In the genomic region with DNA sequence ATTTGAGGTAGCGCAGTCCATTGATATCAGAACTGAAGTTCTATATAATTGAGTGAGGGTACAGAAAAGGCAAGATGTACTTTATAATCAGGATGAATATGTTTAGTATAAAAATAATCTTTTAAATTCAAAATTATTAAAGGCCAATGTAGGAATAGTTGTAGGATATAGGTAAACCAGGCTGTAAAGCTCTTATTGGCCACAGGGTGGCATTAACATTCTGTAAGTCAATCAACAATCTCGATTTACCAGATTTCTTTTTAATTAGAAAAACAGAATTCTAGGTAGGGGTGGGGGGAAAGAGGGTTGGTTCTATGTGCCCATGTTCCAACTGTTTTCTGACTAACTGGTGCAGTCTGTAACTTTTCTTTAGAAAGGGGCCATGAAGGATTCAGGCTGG, we compare ENCODE assay signal across 24 mouse cellular contexts. TPM values are rescaled to one million over a fixed set of nuclear protein-coding genes. Genes with fewer than 3 reads are reported as not detected.
A peak's percentile ranks its signal among the peaks of the same experiment; 100 is the strongest.
DNase-seq lines count a peak whose midpoint lies in the region; ATAC-seq and TF ChIP-seq lines count a peak whose summit lies in the region.
"Had no signal": no experiment of that assay in that cellular context is flagged by ENCODE, and none has a peak within 500 bp of the region (broad histone marks: within the 10 kb centered on the region; RNA-seq: fewer than 3 reads in every experiment).

No protein-coding gene starts in this region.

- peak; percentile 18; the same call in 1 of the 2 replicates for TF ChIP-seq CTCF in gastrocnemius, adult 2 months (IDR thresholded peaks at IDR 0.05)
- TF ChIP-seq CTCF in liver, postnatal 0 days (IDR thresholded peaks at IDR 0.05; ENCODE audit: low read depth): 0 out of 2 replicates have a peak, but pooled peaks have one; percentile 16
- peak; percentile 32 for TF ChIP-seq CTCF in E14TG2a.4 (conservative IDR thresholded peaks at IDR 0.05; ENCODE audit: low read length)

- DNase-seq in gastrocnemius, adult 2 months: no peak
- DNase-seq in gastrocnemius, postnatal 36 days: no peak
- DNase-seq in liver, postnatal 0 days: no peak
- no peak for DNase-seq in liver
- DNase-seq in spleen, adult 18-20 months: no peak
- DNase-seq in kidney, postnatal 25 days: no peak
- DNase-seq: adrenal gland, adult 8-10 months; cerebellum, adult 2 months; cerebellum, postnatal 14 days; gastrocnemius, postnatal 14 days; heart, postnatal 4 days; kidney, adult 2 months; kidney, postnatal 4 days; lung, postnatal 4 days; thymus, adult 2 months; thymus, postnatal 36 days had no signal

- no peaks in the 10 kb centered on the region for H3K9me3 ChIP-seq in liver, postnatal 0 days (ENCODE audit: low read length)
- no peaks in the 10 kb centered on the region for H3K9me3 ChIP-seq in E14TG2a.4 (ENCODE audit: low read length)
- H3K9me3 ChIP-seq: heart, embryonic 12.5 days; limb, embryonic 12.5 days; megakaryocyte, embryonic 14.5 days; midbrain, embryonic 12.5 days had no signal

- no peak for TF ChIP-seq EP300 in liver, postnatal 0 days (IDR thresholded peaks at IDR 0.05; ENCODE audit: low read depth)

- H3K4me2 ChIP-seq in liver, postnatal 0 days (ENCODE audit: low read depth, low read length): no peak overlapping the region
- H3K4me2 ChIP-seq: heart, embryonic 12.5 days; hindbrain, embryonic 14.5 days; limb, embryonic 12.5 days; liver, embryonic 11.5 days; midbrain, embryonic 12.5 days had no signal

- H3K4me3 ChIP-seq in gastrocnemius, adult 2 months: no peak overlapping the region
- H3K4me3 ChIP-seq in liver, postnatal 0 days (ENCODE audit: low read depth, low read length): no peak overlapping the region
- H3K4me3 ChIP-seq in E14TG2a.4 (replicated peaks; ENCODE audit: low read length): no peak overlapping the region
- H3K4me3 ChIP-seq: erythroblast, embryonic 14.5 days; heart, embryonic 12.5 days; limb, embryonic 12.5 days; megakaryocyte, embryonic 14.5 days; midbrain, embryonic 12.5 days had no signal

- WGBS in liver, postnatal 0 days (ENCODE audit: insufficient replicate concordance): 89% methylated on average over 2 of the region's 2 CpGs

- H3K36me3 ChIP-seq in liver, postnatal 0 days (replicated peaks; ENCODE audit: insufficient read depth, low read length): no peaks in the 10 kb centered on the region
- H3K36me3 ChIP-seq in E14TG2a.4 (ENCODE audit: insufficient read depth, low read length): no peaks in the 10 kb centered on the region
- H3K36me3 ChIP-seq: heart, embryonic 12.5 days; limb, embryonic 12.5 days; midbrain, embryonic 12.5 days had no signal

- intact Hi-C loops in gastrocnemius, adult 2 months (cut with DNase I): no loop called here
- intact Hi-C loops in gastrocnemius, postnatal 36 days (cut with DNase I): no loop called here

- H3K4me1 ChIP-seq in liver, postnatal 0 days (ENCODE audit: insufficient read depth): no peaks in the 10 kb centered on the region
- no peaks in the 10 kb centered on the region for H3K4me1 ChIP-seq in E14TG2a.4 (replicated peaks; ENCODE audit: low read depth, low read length)
- H3K4me1 ChIP-seq: heart, embryonic 12.5 days; limb, embryonic 12.5 days; megakaryocyte, embryonic 14.5 days; midbrain, embryonic 12.5 days had no signal

- H3K9ac ChIP-seq in liver, postnatal 0 days (replicated peaks): no peak overlapping the region
- H3K9ac ChIP-seq: heart, embryonic 12.5 days; hindbrain, embryonic 14.5 days; limb, embryonic 12.5 days; midbrain, embryonic 12.5 days had no signal

- H3K27me3 ChIP-seq in liver, postnatal 0 days (ENCODE audit: insufficient read depth, low read length): no peaks in the 10 kb centered on the region
- no peaks in the 10 kb centered on the region for H3K27me3 ChIP-seq in E14TG2a.4 (ENCODE audit: insufficient read depth, low read length)
- H3K27me3 ChIP-seq: heart, embryonic 12.5 days; limb, embryonic 12.5 days; midbrain, embryonic 12.5 days had no signal

- H3K27ac ChIP-seq in gastrocnemius, adult 2 months: no peak overlapping the region
- no peak overlapping the region for H3K27ac ChIP-seq in liver, postnatal 0 days (ENCODE audit: low read depth)
- H3K27ac ChIP-seq: hindbrain, embryonic 14.5 days; limb, embryonic 12.5 days; midbrain, embryonic 12.5 days had no signal

- no peak for ATAC-seq in liver, postnatal 0 days

RNA-seq across cellular contexts. Expression of a gene that starts 32.4 kb away (rescaled TPM):
- total RNA-seq in gastrocnemius, adult 2 months (2021): 10 to 100 TPM; 10.9 to 12.1 TPM
- 10 to 100 TPM in 1 of 2 experiments, 1 to 10 TPM in 1; 7.7 to 10.2 TPM for total RNA-seq in gastrocnemius, postnatal 36 days (2021)
- 3.8 and 4.4 TPM in 2 replicates for polyA plus RNA-seq in liver, postnatal 0 days (2015; fragmentation: Nextera tagmentation; extraction: Ambion mirVana)
